Mouse (Mus musculus): ENCODE data around the gene Lrit2. TPM values are rescaled to one million over a fixed set of nuclear protein-coding genes. Genes with fewer than 3 reads are reported as not detected.

The Lrit2 gene
- polyA plus RNA-seq, 1 experiment from 2014 or later = not detected

DNA sequence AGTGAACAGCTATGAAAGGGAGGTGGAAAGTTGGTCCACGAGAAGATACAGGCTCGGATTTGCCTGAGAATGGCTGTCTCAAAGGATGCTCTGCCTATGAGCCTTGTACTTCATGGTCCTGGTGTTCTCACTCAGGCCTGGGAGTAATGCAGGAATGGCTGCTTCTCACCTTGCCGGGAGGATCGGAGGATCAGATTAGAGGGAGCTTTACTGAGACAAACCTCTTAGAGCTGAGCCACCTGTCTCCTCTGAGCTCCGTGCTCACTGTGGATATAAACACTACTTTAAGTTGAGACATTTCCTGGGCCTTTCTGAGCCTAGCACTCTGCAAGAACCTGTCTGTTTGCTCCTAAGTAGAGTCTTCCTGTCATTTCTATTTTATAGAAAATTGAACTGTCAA, 33.8 kb downstream of the Lrit2 start:
- no peaks in the 10 kb centered on the region for H3K36me3 ChIP-seq (replicated peaks; ENCODE audit: control insufficient read depth, insufficient read depth, low read depth, low read length)
- H3K9ac ChIP-seq (replicated peaks; ENCODE audit: low read length) = no peak overlapping the region
- no peaks in the 10 kb centered on the region for H3K9me3 ChIP-seq (replicated peaks; ENCODE audit: control insufficient read depth, low read length)
- no peak for ATAC-seq (replicated peaks; ENCODE audit: insufficient number of reproducible peaks, low FRiP score, low TSS enrichment, low read depth)
- WGBS = 74% methylated on average over 5 of the region's 5 CpGs
- no peak overlapping the region for H3K4me2 ChIP-seq (ENCODE audit: low read depth, low read length)
- H3K27me3 ChIP-seq (ENCODE audit: control insufficient read depth, insufficient read depth, low read length) = peaks cover 3% of the 10 kb centered on the region
- no peak for DNase-seq (ENCODE audit: low spot score)
- H3K4me1 ChIP-seq (ENCODE audit: control insufficient read depth, insufficient read depth, low read length) = peaks cover 5% of the 10 kb centered on the region
- no peak overlapping the region for H3K4me3 ChIP-seq (ENCODE audit: low read depth, low read length)
- no peak overlapping the region for H3K27ac ChIP-seq (replicated peaks; ENCODE audit: low read depth, low read length)

DNA sequence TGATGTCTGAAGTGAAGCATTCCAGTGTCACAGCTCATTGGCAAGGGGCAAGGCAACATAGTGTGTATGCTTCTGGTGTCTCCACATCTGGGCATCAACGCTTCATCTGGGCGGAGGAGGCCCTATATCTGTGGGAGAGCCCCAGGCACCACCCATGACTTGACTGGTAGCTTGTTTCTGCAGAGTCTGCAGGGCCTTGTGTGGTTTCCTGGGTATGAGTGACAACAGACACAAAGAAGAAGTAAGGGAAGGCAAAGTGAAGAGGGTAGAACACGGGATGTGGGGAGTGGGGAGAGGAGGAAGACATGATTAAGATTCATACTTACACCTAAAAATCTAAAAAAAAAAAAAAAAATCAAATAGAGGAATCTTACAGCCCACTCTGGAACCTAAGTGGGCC, 34.8 kb downstream of the Lrit2 start:
- WGBS = 81% methylated on average over 3 of the region's 3 CpGs
- H3K36me3 ChIP-seq (replicated peaks; ENCODE audit: control insufficient read depth, insufficient read depth, low read depth, low read length) = no peaks in the 10 kb centered on the region
- no peak overlapping the region for H3K4me3 ChIP-seq (ENCODE audit: low read depth, low read length)
- no peak overlapping the region for H3K4me2 ChIP-seq (ENCODE audit: low read depth, low read length)
- no peaks in the 10 kb centered on the region for H3K9me3 ChIP-seq (replicated peaks; ENCODE audit: control insufficient read depth, low read length)
- DNase-seq (ENCODE audit: low spot score) (no peak), ATAC-seq (replicated peaks; ENCODE audit: insufficient number of reproducible peaks, low FRiP score, low TSS enrichment, low read depth) (no peak)
- no peak overlapping the region for H3K9ac ChIP-seq (replicated peaks; ENCODE audit: low read length)
- H3K4me1 ChIP-seq (ENCODE audit: control insufficient read depth, insufficient read depth, low read length) = peaks cover 5% of the 10 kb centered on the region
- peaks cover 3% of the 10 kb centered on the region for H3K27me3 ChIP-seq (ENCODE audit: control insufficient read depth, insufficient read depth, low read length)
- H3K27ac ChIP-seq (replicated peaks; ENCODE audit: low read depth, low read length) = no peak overlapping the region

DNA sequence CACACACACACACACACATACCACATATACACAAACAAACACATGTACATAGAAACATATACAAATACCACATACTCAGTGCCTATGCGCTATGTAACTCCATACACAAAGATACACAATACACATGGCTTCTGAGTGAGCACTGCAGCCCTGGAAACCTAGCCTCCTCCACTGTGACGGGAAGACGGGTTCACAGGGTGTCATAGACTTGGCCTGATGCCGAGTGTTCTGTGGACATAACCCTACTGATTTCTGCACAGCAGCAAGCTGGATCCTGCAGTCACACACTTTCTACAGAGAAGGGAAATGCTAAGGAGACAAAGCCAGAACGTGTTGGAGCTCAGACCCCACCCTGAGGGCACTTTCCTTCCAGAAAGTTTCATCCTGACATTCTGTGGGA, 37.0 kb downstream of the Lrit2 start:
- Histone ChIP-seq H3K36me3 (replicated peaks; ENCODE audit: control insufficient read depth, insufficient read depth, low read depth, low read length) (no peaks in the 10 kb centered on the region), H3K9me3 (replicated peaks; ENCODE audit: control insufficient read depth, low read length) (no peaks in the 10 kb centered on the region), H3K27ac (replicated peaks; ENCODE audit: low read depth, low read length) (no peak overlapping the region), H3K4me2 (ENCODE audit: low read depth, low read length) (no peak overlapping the region), H3K4me3 (ENCODE audit: low read depth, low read length) (no peak overlapping the region), H3K9ac (replicated peaks; ENCODE audit: low read length) (no peak overlapping the region), H3K27me3 (ENCODE audit: control insufficient read depth, insufficient read depth, low read length) (no peaks in the 10 kb centered on the region), H3K4me1 (ENCODE audit: control insufficient read depth, insufficient read depth, low read length) (no peaks in the 10 kb centered on the region)
- WGBS = 58% methylated on average over 5 of the region's 5 CpGs
- no peak for ATAC-seq (replicated peaks; ENCODE audit: insufficient number of reproducible peaks, low FRiP score, low TSS enrichment, low read depth)
- no peak for DNase-seq (ENCODE audit: low spot score)

DNA sequence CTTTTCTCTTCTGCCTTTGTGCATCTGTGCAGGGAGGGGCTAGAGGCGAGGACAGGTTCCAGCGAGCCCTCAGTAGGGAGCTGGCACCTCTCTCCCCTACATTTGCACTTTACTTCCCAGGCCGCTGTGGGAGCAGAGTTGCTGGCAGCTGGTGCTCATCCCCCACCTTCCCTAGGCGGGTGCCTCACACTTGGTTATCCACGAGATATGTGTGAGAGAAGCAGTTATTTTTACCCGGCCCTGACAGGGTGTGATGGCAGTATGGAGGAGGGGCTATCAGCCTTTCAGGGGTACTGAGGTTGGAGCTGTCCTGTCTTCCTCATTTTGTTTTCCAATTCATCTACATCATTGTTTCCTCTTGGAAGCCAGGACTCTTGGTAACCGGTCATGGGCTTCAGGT, 38.1 kb downstream of the Lrit2 start:
- 42% methylated on average over 7 of the region's 7 CpGs for WGBS
- H3K9ac ChIP-seq (replicated peaks; ENCODE audit: low read length) = no peak overlapping the region
- H3K4me3 ChIP-seq (ENCODE audit: low read depth, low read length) = no peak overlapping the region
- H3K4me2 ChIP-seq (ENCODE audit: low read depth, low read length) = no peak overlapping the region
- no peak overlapping the region for H3K27ac ChIP-seq (replicated peaks; ENCODE audit: low read depth, low read length)
- no peaks in the 10 kb centered on the region for H3K27me3 ChIP-seq (ENCODE audit: control insufficient read depth, insufficient read depth, low read length)
- no peak for DNase-seq (ENCODE audit: low spot score)
- H3K4me1 ChIP-seq (ENCODE audit: control insufficient read depth, insufficient read depth, low read length) = no peaks in the 10 kb centered on the region
- H3K9me3 ChIP-seq (replicated peaks; ENCODE audit: control insufficient read depth, low read length) = no peaks in the 10 kb centered on the region
- H3K36me3 ChIP-seq (replicated peaks; ENCODE audit: control insufficient read depth, insufficient read depth, low read depth, low read length) = no peaks in the 10 kb centered on the region
- ATAC-seq (replicated peaks; ENCODE audit: insufficient number of reproducible peaks, low FRiP score, low TSS enrichment, low read depth) = no peak

DNA sequence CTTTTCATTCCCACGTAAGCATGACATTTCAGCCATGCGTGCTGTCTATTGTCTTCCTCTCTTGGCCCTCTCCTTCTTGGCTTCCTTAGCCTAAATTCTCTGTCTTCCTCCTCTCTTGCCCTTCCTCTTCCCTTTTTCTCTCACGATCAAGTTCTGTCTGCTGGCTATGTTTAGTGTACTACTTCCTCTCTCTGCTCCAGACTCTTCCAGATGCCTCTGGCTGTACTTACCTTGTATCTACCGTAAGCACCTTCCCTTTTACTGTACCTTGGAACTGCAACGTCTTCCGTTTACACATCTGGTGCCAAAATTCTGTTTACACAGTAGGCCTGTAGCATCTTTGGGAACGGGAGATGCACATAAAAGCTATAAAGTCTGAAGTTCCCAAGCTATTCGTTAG, 41.7 kb downstream of the Lrit2 start:
- H3K27ac ChIP-seq (replicated peaks; ENCODE audit: low read depth, low read length) = no peak overlapping the region
- H3K9ac ChIP-seq (replicated peaks; ENCODE audit: low read length) = no peak overlapping the region
- DNase-seq (ENCODE audit: low spot score) = no peak
- H3K4me1 ChIP-seq (ENCODE audit: control insufficient read depth, insufficient read depth, low read length) = no peaks in the 10 kb centered on the region
- 85% methylated on average over 8 of the region's 8 CpGs for WGBS
- ATAC-seq (replicated peaks; ENCODE audit: insufficient number of reproducible peaks, low FRiP score, low TSS enrichment, low read depth) = no peak
- no peaks in the 10 kb centered on the region for H3K9me3 ChIP-seq (replicated peaks; ENCODE audit: control insufficient read depth, low read length)
- H3K4me2 ChIP-seq (ENCODE audit: low read depth, low read length) = no peak overlapping the region
- no peaks in the 10 kb centered on the region for H3K27me3 ChIP-seq (ENCODE audit: control insufficient read depth, insufficient read depth, low read length)
- no peaks in the 10 kb centered on the region for H3K36me3 ChIP-seq (replicated peaks; ENCODE audit: control insufficient read depth, insufficient read depth, low read depth, low read length)
- H3K4me3 ChIP-seq (ENCODE audit: low read depth, low read length) = no peak overlapping the region

DNA sequence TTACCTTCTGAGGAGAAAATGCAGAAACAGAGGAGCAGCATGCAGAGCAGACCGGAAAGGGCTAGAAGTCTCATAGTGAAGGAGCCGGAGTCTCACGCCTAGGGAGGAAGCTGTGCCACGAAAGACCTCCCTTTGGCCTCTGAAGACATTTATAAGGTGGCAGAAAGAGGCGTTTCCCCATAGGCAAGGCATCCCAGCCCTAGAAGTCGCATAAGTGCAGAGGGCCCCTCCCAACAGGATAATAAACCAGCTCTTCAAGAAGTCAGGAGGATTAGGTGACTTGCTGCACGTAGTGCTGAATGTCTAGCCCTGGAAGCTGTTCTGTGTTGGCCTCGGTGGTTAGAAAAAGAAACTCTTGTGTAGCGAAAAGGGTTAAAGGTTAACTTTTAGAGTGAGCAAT, 42.2 kb downstream of the Lrit2 start:
- H3K4me2 ChIP-seq (ENCODE audit: low read depth, low read length) = no peak overlapping the region
- no peak overlapping the region for H3K4me3 ChIP-seq (ENCODE audit: low read depth, low read length)
- DNase-seq (ENCODE audit: low spot score) (no peak), ATAC-seq (replicated peaks; ENCODE audit: insufficient number of reproducible peaks, low FRiP score, low TSS enrichment, low read depth) (no peak)
- 62% methylated on average over 9 of the region's 9 CpGs for WGBS
- H3K9me3 ChIP-seq (replicated peaks; ENCODE audit: control insufficient read depth, low read length) = no peaks in the 10 kb centered on the region
- H3K27me3 ChIP-seq (ENCODE audit: control insufficient read depth, insufficient read depth, low read length) = no peaks in the 10 kb centered on the region
- H3K9ac ChIP-seq (replicated peaks; ENCODE audit: low read length) = no peak overlapping the region
- H3K36me3 ChIP-seq (replicated peaks; ENCODE audit: control insufficient read depth, insufficient read depth, low read depth, low read length) = no peaks in the 10 kb centered on the region
- H3K27ac ChIP-seq (replicated peaks; ENCODE audit: low read depth, low read length) = no peak overlapping the region
- no peaks in the 10 kb centered on the region for H3K4me1 ChIP-seq (ENCODE audit: control insufficient read depth, insufficient read depth, low read length)

DNA sequence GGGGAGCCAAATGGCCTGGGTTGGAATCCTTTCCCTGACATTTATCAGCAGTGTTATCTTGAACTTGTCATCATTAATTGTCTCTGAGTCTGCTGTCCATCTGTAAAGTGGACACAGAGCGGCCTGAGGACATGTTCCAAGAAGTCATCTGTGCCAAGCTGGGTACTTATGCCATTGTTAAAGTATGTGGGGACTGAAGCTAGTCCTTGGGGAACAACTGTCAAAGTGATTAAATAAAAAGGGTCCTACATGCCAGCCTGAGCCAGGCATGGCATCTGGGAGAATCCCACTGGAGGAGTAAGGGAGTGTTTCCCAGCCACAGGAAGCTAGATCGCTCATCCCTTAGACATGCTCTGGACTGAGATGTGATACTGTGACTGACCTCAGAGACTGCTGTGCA, 42.7 kb downstream of the Lrit2 start:
- Histone ChIP-seq H3K27ac (replicated peaks; ENCODE audit: low read depth, low read length) (no peak overlapping the region), H3K4me1 (ENCODE audit: control insufficient read depth, insufficient read depth, low read length) (no peaks in the 10 kb centered on the region), H3K27me3 (ENCODE audit: control insufficient read depth, insufficient read depth, low read length) (no peaks in the 10 kb centered on the region), H3K9ac (replicated peaks; ENCODE audit: low read length) (no peak overlapping the region), H3K36me3 (replicated peaks; ENCODE audit: control insufficient read depth, insufficient read depth, low read depth, low read length) (no peaks in the 10 kb centered on the region), H3K9me3 (replicated peaks; ENCODE audit: control insufficient read depth, low read length) (no peaks in the 10 kb centered on the region), H3K4me3 (ENCODE audit: low read depth, low read length) (no peak overlapping the region), H3K4me2 (ENCODE audit: low read depth, low read length) (no peak overlapping the region)
- ATAC-seq (replicated peaks; ENCODE audit: insufficient number of reproducible peaks, low FRiP score, low TSS enrichment, low read depth) = no peak
- 90% methylated on average over 2 of the region's 2 CpGs for WGBS
- no peak for DNase-seq (ENCODE audit: low spot score)

DNA sequence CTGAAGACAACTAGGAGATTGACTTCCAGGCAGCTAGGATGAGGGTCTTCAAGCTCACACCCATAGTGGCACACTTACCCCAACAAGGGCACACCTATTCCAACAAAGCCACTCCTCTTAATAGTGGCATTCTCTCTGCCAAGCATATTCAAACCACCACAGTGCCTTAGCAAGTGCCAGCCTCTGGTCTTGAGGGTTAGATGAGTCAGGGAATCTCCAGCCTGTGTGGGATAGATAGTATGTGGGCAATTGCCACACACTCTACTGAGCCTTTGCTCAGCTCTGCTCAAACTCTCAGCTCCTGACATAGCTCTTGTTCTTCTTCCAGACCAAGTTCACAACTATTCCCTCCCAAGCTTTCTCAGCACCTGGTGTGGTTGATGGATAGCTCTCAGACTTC, 43.6 kb downstream of the Lrit2 start:
- no peak for DNase-seq (ENCODE audit: low spot score)
- H3K4me3 ChIP-seq (ENCODE audit: low read depth, low read length) = no peak overlapping the region
- H3K36me3 ChIP-seq (replicated peaks; ENCODE audit: control insufficient read depth, insufficient read depth, low read depth, low read length) = no peaks in the 10 kb centered on the region
- H3K4me1 ChIP-seq (ENCODE audit: control insufficient read depth, insufficient read depth, low read length) = no peaks in the 10 kb centered on the region
- no peak for ATAC-seq (replicated peaks; ENCODE audit: insufficient number of reproducible peaks, low FRiP score, low TSS enrichment, low read depth)
- no peak overlapping the region for H3K4me2 ChIP-seq (ENCODE audit: low read depth, low read length)
- no peak overlapping the region for H3K9ac ChIP-seq (replicated peaks; ENCODE audit: low read length)
- no peaks in the 10 kb centered on the region for H3K27me3 ChIP-seq (ENCODE audit: control insufficient read depth, insufficient read depth, low read length)
- no peaks in the 10 kb centered on the region for H3K9me3 ChIP-seq (replicated peaks; ENCODE audit: control insufficient read depth, low read length)
- no peak overlapping the region for H3K27ac ChIP-seq (replicated peaks; ENCODE audit: low read depth, low read length)

DNA sequence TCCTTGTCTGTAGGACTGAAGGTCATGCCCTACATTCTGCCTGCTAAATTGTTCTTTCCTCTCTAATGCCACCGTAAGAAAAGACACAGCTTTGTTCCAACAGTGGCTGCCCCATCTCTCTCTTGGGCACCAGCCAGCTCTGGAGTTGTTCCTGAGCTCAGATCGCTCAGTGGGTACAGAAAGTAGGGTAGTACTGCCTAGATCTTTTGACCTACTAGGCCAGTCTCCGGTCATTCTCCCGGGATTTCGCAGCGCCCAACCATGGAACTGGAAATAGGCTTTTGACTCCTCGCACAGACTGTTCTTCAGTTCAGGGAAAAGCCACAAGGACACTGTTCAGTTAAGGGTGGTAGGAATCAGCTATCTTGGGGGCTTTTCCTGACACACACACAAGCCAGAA, 45.2 kb downstream of the Lrit2 start:
- Histone ChIP-seq H3K27me3 (ENCODE audit: control insufficient read depth, insufficient read depth, low read length) (no peaks in the 10 kb centered on the region), H3K4me3 (ENCODE audit: low read depth, low read length) (no peak overlapping the region), H3K4me2 (ENCODE audit: low read depth, low read length) (no peak overlapping the region), H3K4me1 (ENCODE audit: control insufficient read depth, insufficient read depth, low read length) (no peaks in the 10 kb centered on the region), H3K27ac (replicated peaks; ENCODE audit: low read depth, low read length) (no peak overlapping the region), H3K9ac (replicated peaks; ENCODE audit: low read length) (no peak overlapping the region), H3K36me3 (replicated peaks; ENCODE audit: control insufficient read depth, insufficient read depth, low read depth, low read length) (no peaks in the 10 kb centered on the region), H3K9me3 (replicated peaks; ENCODE audit: control insufficient read depth, low read length) (no peaks in the 10 kb centered on the region)
- DNase-seq (ENCODE audit: low spot score) = no peak
- ATAC-seq (replicated peaks; ENCODE audit: insufficient number of reproducible peaks, low FRiP score, low TSS enrichment, low read depth) = no peak
- 90% methylated on average over 7 of the region's 7 CpGs for WGBS
